Mouse (Mus musculus): Measurements from ENCODE around the gene Hadha. TPM values are rescaled to one million over a fixed set of nuclear protein-coding genes. Genes with fewer than 3 reads are reported as not detected.

Hadha gene
- 201 and 213 TPM in 2 replicates for polyA plus RNA-seq (2015; fragmentation: Nextera tagmentation; extraction: Ambion mirVana)

DNA sequence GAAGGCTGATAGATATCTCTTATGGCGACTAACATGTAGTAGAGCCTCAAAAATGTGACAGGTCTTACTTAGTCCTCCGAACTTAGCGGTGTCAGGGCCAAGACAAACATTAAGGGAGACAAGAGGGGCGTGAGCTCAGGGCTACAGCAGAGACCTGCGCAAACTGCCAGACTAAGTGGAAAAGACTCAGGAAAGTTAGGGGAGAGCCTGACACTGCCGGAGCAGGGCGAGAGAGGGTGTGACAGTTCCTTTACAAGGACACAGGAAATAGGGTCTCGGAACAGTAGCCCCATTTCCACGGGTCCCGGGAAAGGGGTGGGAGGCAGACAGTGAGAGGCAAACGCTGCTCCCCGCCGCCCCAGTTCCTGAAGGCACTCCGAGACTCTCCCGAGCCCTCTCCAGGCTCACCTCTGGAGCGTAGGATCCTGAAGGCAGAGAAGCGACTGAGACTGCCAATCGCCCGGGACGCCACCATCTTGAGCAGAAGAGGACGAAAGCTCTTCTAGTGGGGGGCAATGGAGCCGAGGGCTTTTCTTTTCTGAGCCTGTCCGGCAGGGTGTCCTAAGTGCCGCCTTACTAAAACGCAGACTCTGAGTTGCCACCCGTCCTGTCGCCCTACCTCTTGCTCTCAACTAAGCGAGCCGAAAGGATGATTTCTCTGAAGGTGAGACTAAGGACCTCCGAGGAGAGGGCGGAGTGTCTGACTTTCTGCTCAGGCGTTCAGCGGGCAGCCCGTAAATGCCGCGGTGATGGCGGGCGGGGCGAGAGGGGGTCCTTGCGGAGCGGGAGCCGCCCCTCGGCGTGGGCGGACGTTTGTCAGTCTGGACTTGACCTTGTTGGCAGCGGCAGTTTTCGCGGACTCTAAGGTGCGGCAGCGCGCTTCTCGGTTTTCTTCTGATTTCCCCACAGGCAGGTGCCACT lies at the start of gene Hadha, which contains the start of gene Hadhb:
TSS of gene Hadha (minus strand) at position 689 of the 921 bp plus-strand sequence.
TSS of gene Hadhb (plus strand) at position 775 of the 921 bp plus-strand sequence.
- DNase-seq (ENCODE audit: low spot score) = peak; percentile 95

DNA sequence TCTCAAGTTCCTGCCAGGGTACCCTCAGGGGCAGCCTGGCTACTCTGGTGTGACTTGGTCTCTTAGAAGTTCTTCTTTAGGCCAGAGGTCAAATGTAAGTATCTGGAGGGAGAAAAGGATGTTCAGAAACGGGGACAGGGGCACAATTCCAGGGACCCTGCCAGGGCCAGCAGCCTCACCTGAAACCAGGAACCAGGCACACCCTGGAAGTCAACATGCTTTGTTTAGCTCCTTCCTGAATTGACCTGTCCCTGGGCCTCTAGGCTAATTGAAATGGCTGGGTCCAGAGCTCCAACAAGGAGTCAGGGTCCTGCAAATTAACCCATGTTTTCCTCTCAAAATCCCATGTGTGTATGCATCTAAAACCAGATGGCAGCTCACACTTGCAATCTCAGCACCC lies 49.5 kb upstream of the Hadha start:
- H3K4me2 ChIP-seq (replicated peaks; ENCODE audit: low read depth) = no peak overlapping the region
- 39% methylated on average over 1 of the region's 1 CpGs for WGBS
- H3K4me3 ChIP-seq (ENCODE audit: low read depth, low read length) = no peak overlapping the region
- TF ChIP-seq CTCF (IDR thresholded peaks at IDR 0.05; ENCODE audit: low read depth) (no peak), EP300 (optimal IDR thresholded peaks at IDR 0.05) (no peak)
- no peaks in the 10 kb centered on the region for H3K4me1 ChIP-seq (replicated peaks; ENCODE audit: control insufficient read depth, insufficient read depth)
- H3K9me3 ChIP-seq (ENCODE audit: control insufficient read depth, low read length) = no peaks in the 10 kb centered on the region
- no peak for ATAC-seq (ENCODE audit: low FRiP score, low TSS enrichment)
- no peaks in the 10 kb centered on the region for H3K36me3 ChIP-seq (ENCODE audit: control insufficient read depth, insufficient read depth, low read length)
- no peak overlapping the region for H3K27ac ChIP-seq (replicated peaks)
- no peak overlapping the region for H3K9ac ChIP-seq (ENCODE audit: low read length)
- no peaks in the 10 kb centered on the region for H3K27me3 ChIP-seq (ENCODE audit: control insufficient read depth, insufficient read depth, low read length)
- no peak for DNase-seq (ENCODE audit: low spot score)

More for the DNA sequence above, at the start of gene Hadha, which contains the start of gene Hadhb:
- Histone ChIP-seq H3K4me2 (replicated peaks; ENCODE audit: low read depth) (peak within 1 kb of the TSS; percentile 70), H3K36me3 (ENCODE audit: control insufficient read depth, insufficient read depth, low read length) (no peaks in the 10 kb centered on the region), H3K4me1 (replicated peaks; ENCODE audit: control insufficient read depth, insufficient read depth) (no peaks in the 10 kb centered on the region), H3K9ac (ENCODE audit: low read length) (peak within 1 kb of the TSS; percentile 89), H3K27me3 (ENCODE audit: control insufficient read depth, insufficient read depth, low read length) (no peaks in the 10 kb centered on the region), H3K4me3 (ENCODE audit: low read depth, low read length) (peak within 1 kb of the TSS; percentile 88), H3K27ac (replicated peaks) (peak within 1 kb of the TSS; percentile 95), H3K9me3 (ENCODE audit: control insufficient read depth, low read length) (no peaks in the 10 kb centered on the region)
- under 1% methylated on average over 51 of the region's 53 CpGs for WGBS
- ATAC-seq (ENCODE audit: low FRiP score, low TSS enrichment) = peak; percentile 91
- TF ChIP-seq EP300 (optimal IDR thresholded peaks at IDR 0.05) (peak; percentile 97), CTCF (IDR thresholded peaks at IDR 0.05; ENCODE audit: low read depth) (no peak; the same call in none of the 2 replicates)

DNA sequence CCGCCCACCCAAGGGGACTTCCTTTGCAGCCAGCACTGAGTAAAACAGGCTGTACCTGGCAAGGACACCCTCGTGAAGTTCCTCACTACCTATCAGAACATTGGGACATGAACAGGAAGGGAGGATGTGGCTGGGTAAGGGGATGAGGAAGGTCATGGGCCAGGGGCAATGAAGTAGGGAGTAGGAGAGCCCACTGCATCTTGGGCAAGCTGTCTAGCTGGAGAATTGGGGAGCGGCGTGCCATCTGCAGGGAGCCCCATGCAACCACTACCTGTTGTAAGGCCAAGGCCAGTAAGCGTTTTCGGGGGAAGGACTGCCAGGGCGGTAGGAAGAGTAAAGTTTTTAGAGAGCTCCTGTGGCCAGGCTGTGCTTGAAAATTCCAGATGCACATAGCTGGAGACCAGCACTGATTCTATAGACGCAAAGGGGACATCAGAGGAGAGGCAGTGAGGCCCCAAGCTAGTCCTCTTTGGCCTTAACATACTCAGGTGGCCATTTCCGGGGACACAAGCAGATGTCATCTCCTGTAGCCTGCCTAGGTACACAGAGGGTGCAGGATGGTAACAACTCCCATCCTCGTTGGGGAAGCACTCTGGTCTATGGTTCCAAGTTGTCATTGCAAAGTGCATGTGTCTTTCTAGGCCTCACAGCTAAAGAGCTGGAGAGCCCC lies 48.4 kb upstream of the Hadha start:
- Histone ChIP-seq H3K9ac (ENCODE audit: low read length) (no peak overlapping the region), H3K4me3 (ENCODE audit: low read depth, low read length) (no peak overlapping the region), H3K27me3 (ENCODE audit: control insufficient read depth, insufficient read depth, low read length) (no peaks in the 10 kb centered on the region), H3K4me2 (replicated peaks; ENCODE audit: low read depth) (no peak overlapping the region), H3K9me3 (ENCODE audit: control insufficient read depth, low read length) (no peaks in the 10 kb centered on the region), H3K4me1 (replicated peaks; ENCODE audit: control insufficient read depth, insufficient read depth) (no peaks in the 10 kb centered on the region), H3K36me3 (ENCODE audit: control insufficient read depth, insufficient read depth, low read length) (no peaks in the 10 kb centered on the region), H3K27ac (replicated peaks) (no peak overlapping the region)
- TF ChIP-seq CTCF (IDR thresholded peaks at IDR 0.05; ENCODE audit: low read depth) = no peak
- TF ChIP-seq EP300 (optimal IDR thresholded peaks at IDR 0.05) = no peak
- ATAC-seq (ENCODE audit: low FRiP score, low TSS enrichment) = no peak
- WGBS = 78% methylated on average over 10 of the region's 10 CpGs
- DNase-seq (ENCODE audit: low spot score) = no peak

DNA sequence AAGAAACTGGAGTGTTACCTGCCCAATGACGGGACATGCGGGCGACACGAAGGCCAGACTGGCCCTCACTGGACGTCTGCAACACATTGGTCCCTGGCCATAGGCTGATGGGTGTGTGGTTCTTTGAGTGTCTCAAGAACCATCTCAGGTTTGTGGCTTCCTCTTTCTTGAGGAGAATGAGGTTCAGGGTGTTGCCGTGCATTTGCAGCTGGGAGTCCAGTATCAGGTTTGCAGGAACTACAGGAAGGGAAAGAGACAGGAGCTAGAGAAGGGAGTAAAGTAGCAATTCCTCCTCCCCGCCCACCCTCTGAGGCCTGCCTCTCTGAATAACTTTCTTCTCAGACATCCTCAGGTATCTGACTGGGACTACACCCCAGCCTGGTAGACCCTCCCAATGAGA lies 47.3 kb upstream of the Hadha start:
- no peaks in the 10 kb centered on the region for H3K4me1 ChIP-seq (replicated peaks; ENCODE audit: control insufficient read depth, insufficient read depth)
- no peak overlapping the region for H3K27ac ChIP-seq (replicated peaks)
- TF ChIP-seq EP300 (optimal IDR thresholded peaks at IDR 0.05) (no peak), CTCF (IDR thresholded peaks at IDR 0.05; ENCODE audit: low read depth) (no peak)

DNA sequence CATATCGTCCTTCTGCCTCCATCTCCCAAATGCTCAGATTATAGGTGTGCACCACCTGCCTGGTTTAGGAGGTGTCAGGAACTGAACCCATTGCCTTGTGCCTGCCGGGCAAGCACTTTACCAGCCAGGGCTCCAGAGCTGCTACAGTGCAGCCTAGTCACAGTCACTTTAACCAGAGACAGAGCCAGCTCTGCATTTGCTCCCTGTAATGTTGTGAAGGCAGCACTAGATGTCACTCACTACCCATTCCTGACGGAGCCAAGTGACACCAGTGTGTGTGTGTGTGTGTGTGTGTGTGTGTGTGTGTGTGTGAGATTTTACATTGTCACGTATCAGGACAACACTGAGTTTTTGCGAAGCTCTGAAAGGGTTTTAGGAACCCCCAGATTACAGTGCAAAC lies 46.6 kb upstream of the Hadha start:
- no peak overlapping the region for H3K4me2 ChIP-seq (replicated peaks; ENCODE audit: low read depth)
- TF ChIP-seq CTCF (IDR thresholded peaks at IDR 0.05; ENCODE audit: low read depth) (peak; percentile 90), EP300 (optimal IDR thresholded peaks at IDR 0.05) (no peak)
- 42% methylated on average over 5 of the region's 5 CpGs for WGBS
- peak; percentile 37; the same call in 1 of the 2 replicates for ATAC-seq (ENCODE audit: low FRiP score, low TSS enrichment)
- no peak overlapping the region for H3K27ac ChIP-seq (replicated peaks)
- H3K4me1 ChIP-seq (replicated peaks; ENCODE audit: control insufficient read depth, insufficient read depth) = no peaks in the 10 kb centered on the region
- no peaks in the 10 kb centered on the region for H3K9me3 ChIP-seq (ENCODE audit: control insufficient read depth, low read length)
- no peaks in the 10 kb centered on the region for H3K36me3 ChIP-seq (ENCODE audit: control insufficient read depth, insufficient read depth, low read length)
- no peak overlapping the region for H3K9ac ChIP-seq (ENCODE audit: low read length)
- H3K27me3 ChIP-seq (ENCODE audit: control insufficient read depth, insufficient read depth, low read length) = no peaks in the 10 kb centered on the region
- DNase-seq (ENCODE audit: low spot score) = peak; percentile 51
- no peak overlapping the region for H3K4me3 ChIP-seq (ENCODE audit: low read depth, low read length)

More for the DNA sequence above, 47.3 kb upstream of the Hadha start:
- Histone ChIP-seq H3K9me3 (ENCODE audit: control insufficient read depth, low read length) (no peaks in the 10 kb centered on the region), H3K4me2 (replicated peaks; ENCODE audit: low read depth) (no peak overlapping the region), H3K9ac (ENCODE audit: low read length) (no peak overlapping the region), H3K27me3 (ENCODE audit: control insufficient read depth, insufficient read depth, low read length) (no peaks in the 10 kb centered on the region), H3K36me3 (ENCODE audit: control insufficient read depth, insufficient read depth, low read length) (no peaks in the 10 kb centered on the region), H3K4me3 (ENCODE audit: low read depth, low read length) (no peak overlapping the region)
- WGBS = 84% methylated on average over 7 of the region's 7 CpGs
- ATAC-seq (ENCODE audit: low FRiP score, low TSS enrichment) = no peak
- no peak for DNase-seq (ENCODE audit: low spot score)
